Mouse (Mus musculus): ENCODE results near the gene Krtap2-4.
"Not testable (repeated sequence)": the region's sequence is repeated elsewhere in the genome, so short reads cannot be mapped to it uniquely, and the experiment has no call there.

The Krtap2-4 gene

DNA sequence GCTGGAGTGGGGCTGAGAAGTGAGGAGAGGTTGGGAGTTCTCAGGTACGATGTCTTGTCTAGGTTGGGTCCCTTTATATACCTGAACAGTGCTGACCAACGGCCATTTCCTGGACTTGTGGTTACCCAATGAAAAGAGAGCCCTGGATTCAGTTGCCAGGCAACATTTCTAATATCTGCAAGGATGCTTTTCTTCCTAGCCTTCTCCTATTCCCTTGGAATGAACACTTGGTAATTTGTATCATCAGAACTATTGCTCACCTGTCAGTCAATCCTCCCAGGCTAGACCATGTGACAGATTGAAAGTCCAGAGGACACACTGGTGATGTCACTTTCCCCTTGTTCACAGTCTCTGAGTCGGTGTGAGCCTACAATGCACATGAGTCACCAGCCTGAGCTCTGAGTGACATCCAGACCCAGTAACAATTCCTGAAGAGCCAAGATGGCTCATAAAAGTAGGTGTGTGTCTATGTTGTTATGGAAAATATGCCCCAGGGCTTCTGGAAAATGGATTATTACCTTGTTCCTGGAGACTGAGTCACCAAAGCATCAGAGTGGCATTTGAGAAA, at the start of gene Krtap2-4:
Gene Krtap2-4, minus strand, starts transcription at position 51 of the 568 bp plus-strand sequence.
- no peak for DNase-seq (ENCODE audit: low read depth)

DNA sequence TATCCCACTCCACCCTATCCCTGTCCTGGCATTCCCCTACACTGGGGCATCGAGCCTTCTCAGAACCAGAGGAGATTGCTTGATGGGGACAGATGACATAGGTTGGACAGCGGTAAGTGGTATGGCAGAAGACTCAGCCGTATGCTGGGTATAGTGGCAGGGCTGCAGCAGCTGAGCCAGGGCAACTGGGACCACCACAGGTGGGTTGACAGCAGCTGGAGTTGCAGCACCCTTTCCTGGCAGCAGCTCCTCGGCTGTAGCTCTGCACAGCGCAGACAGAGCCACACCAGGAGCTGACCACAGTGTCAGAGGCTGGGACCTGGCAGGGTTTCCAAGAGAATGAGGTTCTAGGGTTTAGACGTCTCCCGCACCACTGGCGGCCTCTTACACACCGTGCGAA, 48.2 kb upstream of the Krtap2-4 start:
- no peak for DNase-seq (ENCODE audit: low read depth)

DNA sequence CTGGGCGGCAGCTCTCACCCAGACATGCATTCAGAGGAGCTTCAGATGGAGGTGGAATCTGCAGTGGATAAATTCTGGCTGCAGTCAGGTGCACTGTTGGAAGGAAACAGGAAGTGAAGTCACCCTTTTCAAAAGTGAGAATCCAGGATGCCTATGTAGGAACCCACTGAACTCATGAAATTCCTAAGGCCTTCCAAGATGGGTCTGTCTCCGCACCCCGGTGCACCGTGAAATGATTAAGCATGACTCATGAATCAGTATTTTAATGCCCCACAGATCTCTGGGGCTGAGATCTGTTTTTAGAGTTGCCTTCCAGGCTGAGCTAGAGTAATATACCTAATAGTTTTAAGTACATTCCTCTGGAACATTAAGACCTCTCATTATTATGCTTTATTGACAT, 44.6 kb upstream of the Krtap2-4 start:
- no peak for DNase-seq (ENCODE audit: low read depth)

DNA sequence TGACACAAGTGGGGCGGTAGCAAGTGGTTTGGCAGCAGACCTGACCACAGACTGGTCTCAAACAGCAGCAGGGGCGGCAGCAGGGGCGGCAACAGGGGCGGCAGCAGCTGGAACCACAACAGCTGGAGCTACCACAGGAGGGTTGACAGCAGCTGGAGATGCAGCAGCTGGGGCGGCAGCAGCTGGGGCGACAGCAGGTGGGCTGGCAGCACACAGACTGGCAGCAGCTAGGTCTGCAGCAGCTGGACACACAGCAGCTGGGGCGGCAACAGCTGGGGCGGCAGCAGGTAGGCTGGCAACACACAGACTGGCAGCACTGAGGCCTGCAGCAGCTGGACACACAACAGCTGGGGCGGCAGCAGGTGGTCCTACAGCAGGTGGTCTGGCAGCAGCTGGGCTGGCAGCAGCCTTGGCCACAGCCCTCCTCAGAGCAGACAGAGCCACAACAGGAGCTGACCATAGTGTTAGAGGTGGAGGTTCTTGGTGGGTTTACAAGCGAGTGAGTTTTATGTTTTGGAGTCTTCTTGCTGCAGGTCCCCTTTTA, 43.9 kb upstream of the Krtap2-4 start, which contains the start of gene Gm11563:
Gene Gm11563, minus strand, starts transcription at position 494 of the 544 bp plus-strand sequence.
- not testable (repeated sequence) for DNase-seq (ENCODE audit: low read depth)

- DNase-seq (ENCODE audit: low read depth), result no peak
Observed at GRCm38 (mm10) chr11:99657051-99657450, 42.4 kb upstream of the Krtap2-4 start.

DNA sequence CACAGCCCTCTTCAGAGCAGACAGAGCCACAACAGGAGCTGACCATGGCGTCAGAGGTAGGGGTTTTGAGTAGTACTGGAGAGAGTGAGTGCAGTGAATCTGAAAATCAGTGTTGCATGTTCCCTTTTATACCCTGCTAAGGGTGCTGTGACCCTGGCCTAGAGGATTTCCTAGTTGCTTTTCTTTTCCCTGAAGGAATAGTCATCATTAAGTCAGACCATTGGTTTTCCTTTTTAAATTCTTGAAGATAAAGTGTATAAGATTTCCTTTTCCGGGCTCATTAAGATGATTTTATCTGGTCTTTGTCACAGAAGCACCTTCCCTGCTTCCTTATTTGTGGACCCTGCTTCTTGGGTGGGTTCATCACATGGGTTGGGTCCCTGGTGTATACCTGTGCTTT, 35.5 kb upstream of the Krtap2-4 start, which contains the start of gene Gm11555:
Gene Gm11555, minus strand, starts transcription at position 101 of the 400 bp plus-strand sequence.
- DNase-seq (ENCODE audit: low read depth), result no peak

- no peak for DNase-seq (ENCODE audit: low read depth)
Observed at GRCm38 (mm10) chr11:99646444-99646843, 31.8 kb upstream of the Krtap2-4 start.

GRCm38 (mm10) chr11:99644351-99644750, 29.7 kb upstream of the Krtap2-4 start:
- no peak for DNase-seq (ENCODE audit: low read depth)

DNA sequence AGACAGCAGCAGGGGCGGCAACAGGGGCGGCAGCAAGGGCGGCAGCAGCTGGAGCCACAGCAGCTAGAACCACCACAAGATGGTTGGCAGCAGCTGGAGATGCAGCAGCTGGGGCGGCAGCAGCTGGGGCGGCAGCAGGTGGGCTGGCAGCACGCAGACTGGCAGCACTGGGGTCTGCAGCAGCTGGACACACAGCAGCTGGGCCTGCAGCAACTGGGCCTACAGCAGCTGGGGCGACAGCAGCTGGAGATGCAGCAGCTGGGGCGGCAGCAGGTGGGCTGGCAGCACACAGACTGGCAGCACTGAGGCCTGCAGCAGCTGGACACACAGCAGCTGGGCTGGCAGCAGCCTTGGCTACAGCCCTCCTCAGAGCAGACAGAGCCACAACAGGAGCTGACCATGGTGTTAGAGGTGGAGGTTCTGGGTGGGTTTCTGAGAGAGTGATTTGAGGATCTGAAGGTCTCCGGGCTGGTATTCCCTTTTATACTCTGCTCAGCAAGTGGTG, 29.0 kb upstream of the Krtap2-4 start, which contains the start of gene Krtap4-7:
Gene Krtap4-7, minus strand, starts transcription at position 455 of the 505 bp plus-strand sequence.
- DNase-seq (ENCODE audit: low read depth), result not testable (repeated sequence)

DNA sequence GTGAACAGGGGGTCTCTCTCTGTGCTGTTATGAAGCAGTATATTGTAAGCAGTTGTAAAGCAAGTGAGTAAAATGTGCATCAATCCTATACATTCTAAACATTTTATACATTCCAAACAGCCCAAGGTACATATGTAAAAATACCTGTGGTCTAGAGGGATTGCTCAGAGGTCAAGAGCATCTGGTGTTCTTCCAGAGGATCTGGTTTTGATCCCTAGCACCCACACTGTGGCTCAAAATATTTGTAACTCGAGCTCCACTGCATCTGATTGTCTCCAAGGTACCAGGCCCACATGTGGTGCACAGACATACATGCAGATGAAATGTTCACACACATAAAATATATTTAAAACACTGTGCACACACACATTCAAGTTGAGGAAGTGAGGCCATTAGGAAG, 26.3 kb upstream of the Krtap2-4 start:
- no peak for DNase-seq (ENCODE audit: low read depth)

- DNase-seq (ENCODE audit: low read depth), result no peak
Observed at GRCm38 (mm10) chr11:99637086-99637485, 22.4 kb upstream of the Krtap2-4 start.

- no peak for DNase-seq (ENCODE audit: low read depth)
Observed at GRCm38 (mm10) chr11:99634653-99635134, 20.0 kb upstream of the Krtap2-4 start, which contains the start of gene Krtap4-2. Gene Krtap4-2, minus strand, starts transcription at chr11:99635084.

- DNase-seq (ENCODE audit: low read depth), result no peak
Observed at GRCm38 (mm10) chr11:99633293-99633692, 18.6 kb upstream of the Krtap2-4 start.

DNA sequence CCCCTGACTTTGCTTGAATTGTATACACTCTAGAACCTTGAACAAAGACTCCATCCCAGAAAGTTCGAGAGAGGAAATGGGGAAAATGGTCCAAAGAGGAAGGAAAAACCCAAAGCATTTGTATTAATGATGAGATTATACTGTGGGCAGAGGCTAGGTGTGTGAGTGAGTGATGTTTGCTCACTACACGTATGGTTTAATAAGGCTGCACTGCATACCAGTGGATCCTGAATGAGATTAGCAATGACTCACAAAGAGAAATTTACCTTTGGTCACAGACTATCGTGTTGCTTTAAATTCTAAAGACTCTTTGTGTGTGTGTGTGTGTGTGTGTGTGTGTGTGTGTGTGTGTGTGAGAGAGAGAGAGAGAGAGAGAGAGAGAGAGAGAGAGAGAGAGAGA, 16.2 kb upstream of the Krtap2-4 start:
- no peak for DNase-seq (ENCODE audit: low read depth)

GRCm38 (mm10) chr11:99628138-99628537, 13.5 kb upstream of the Krtap2-4 start, which contains the start of gene Krtap4-1:
Gene Krtap4-1, minus strand, starts transcription at chr11:99628238.
- no peak for DNase-seq (ENCODE audit: low read depth)

- no peak for DNase-seq (ENCODE audit: low read depth)
Observed at GRCm38 (mm10) chr11:99620335-99620734, 5.7 kb upstream of the Krtap2-4 start, which contains the start of gene Gm11562. Gene Gm11562, minus strand, starts transcription at chr11:99620435.

- DNase-seq (ENCODE audit: low read depth), result not testable (repeated sequence)
Observed at GRCm38 (mm10) chr11:99610089-99610488, 4.6 kb downstream of the Krtap2-4 start, which contains the start of gene Gm11937. Gene Gm11937, minus strand, starts transcription at chr11:99610189.

GRCm38 (mm10) chr11:99609126-99609525, 5.5 kb downstream of the Krtap2-4 start:
- no peak for DNase-seq (ENCODE audit: low read depth)

GRCm38 (mm10) chr11:99603208-99603607, 11.4 kb downstream of the Krtap2-4 start, which contains the start of gene Gm11938:
Gene Gm11938, minus strand, starts transcription at chr11:99603308.
- not testable (repeated sequence) for DNase-seq (ENCODE audit: low read depth)

GRCm38 (mm10) chr11:99597742-99598141, 16.9 kb downstream of the Krtap2-4 start, which contains the start of gene Krtap9-3:
Gene Krtap9-3, minus strand, starts transcription at chr11:99598105.
- DNase-seq (ENCODE audit: low read depth), result not testable (repeated sequence)

DNA sequence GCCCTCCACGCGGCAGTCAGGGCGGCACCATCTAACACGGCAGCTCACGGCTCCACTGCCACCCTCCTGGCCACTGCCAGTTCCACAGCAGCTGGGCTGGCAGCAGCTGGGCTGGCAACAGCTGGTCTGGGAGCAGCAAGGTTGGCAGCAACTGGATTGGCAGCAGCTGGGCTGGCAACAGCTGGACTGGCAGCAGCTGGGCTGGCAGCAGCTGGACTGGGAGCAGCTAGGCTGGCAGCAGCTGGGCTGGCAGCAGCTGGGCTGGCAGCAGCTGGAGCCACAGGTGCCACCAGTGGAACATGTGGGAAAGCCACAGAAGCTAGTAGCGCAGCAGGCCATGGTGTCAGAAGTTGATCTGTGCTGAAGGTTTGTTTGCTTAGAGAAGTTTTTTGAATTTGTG, 23.7 kb downstream of the Krtap2-4 start, which contains the start of gene Krtap1-3:
Gene Krtap1-3, minus strand, starts transcription at position 359 of the 400 bp plus-strand sequence.
- DNase-seq (ENCODE audit: low read depth), result no peak

DNA sequence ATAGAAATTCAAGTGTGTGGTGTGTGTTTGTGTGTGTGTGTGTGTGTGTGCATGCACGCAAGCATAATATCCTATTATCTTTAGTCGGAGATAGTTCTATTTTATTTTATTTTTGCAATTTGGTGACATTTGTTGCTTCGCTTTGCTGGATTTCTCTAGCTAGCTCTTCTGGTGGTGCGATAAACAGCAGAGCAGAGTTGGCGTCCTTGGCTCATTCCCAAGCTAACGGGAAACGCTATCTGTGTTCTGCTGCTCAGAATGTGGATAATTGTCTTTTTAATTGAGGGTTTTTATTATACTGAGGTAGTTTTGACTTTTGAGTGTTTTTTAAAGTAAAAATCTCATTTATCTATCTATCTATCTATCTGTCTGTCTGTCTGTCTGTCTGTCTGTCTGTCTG, 29.6 kb downstream of the Krtap2-4 start:
- DNase-seq (ENCODE audit: low read depth), result no peak

DNA sequence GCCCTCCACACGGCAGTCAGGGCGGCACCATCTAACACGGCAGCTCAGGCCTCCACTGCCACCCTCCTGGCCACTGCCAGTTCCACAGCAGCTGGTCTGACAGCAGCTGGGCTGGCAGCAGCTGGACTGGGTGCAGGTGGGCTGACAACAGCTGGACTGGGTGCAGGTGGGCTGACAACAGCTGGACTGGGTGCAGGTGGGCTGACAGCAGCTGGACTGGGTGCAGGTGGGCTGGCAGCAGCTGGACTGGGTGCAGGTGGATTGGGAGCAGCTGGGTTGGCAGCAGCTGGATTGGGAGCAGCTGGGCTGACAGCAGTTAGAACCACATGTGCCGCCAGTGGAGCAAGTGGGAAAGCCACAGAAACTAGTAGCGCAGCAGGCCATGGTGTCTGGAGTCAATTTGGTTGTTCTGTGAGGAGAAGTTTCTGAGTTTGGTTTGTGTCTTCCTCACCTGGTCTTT, 31.4 kb downstream of the Krtap2-4 start, which contains the start of gene Krtap1-4:
Gene Krtap1-4, minus strand, starts transcription at position 410 of the 460 bp plus-strand sequence.
- DNase-seq (ENCODE audit: low read depth), result no peak

Measured in c-Kit-positive CD71-positive TER-119-negative erythroid progenitor cells, embryonic 14.5 days (primary cell).